Mouse (Mus musculus) right cerebral cortex, postnatal 10 days (tissue): Measurements from ENCODE around the gene Arhgef12.
A peak's percentile ranks its signal among the peaks of the same experiment; 100 is the strongest.

Experiments
- DNase-seq, 2 experiments: peaks; one replicate each; pipeline ENCODE4 v3.0.0; 2021; ENCODE audit warnings: low spot score in 2 of 2

Arhgef12 gene

DNA sequence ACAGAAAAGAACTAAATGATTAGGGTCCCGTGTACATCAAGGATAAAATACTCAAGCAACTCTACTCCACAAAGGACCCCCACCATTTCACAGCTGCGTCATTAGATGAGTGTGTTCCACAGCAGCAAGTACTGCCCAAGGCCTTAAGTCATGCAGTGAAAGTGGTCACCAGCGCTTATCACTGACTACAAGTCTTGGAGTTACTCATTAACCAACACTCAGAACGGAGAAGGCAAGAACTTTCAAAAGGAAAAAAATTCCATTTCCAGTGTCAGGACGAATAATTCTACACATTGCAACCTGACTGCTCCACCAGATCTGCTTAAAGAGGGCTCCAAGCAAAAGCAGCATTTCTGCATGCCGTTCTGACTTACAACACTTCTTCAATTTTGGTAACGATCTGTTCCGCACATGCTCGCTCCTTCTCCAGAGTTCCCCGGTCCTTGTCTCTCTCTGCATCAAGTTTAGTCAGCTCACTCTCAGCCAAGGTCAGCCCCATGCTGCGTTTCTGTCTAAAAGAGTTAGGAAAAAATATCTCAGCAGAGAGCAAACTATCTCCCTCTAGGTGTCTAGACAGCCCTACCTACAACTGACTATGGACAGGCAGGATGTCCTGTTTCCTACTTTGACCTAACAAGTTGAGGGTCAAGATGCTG, 106.3 kb downstream of the Arhgef12 start:
- DNase-seq, result no peak

DNA sequence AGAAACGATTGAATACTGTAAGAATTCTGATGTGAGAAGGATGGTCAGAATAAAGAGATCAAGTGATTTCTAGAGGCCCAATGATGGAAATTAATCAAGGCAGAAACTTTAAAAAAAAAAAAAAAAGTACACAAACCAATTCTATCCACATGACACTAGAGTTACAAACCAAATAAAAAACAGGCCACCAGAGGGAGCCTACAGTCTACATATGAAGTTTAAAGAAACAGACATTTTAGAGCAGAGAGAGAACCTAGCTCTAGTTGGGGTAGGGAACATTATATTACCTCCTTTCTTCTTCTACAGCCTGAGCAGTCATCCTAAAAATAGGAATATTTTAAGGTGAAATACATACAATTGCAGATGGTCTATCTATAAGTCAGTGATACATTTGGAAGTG, 107.0 kb downstream of the Arhgef12 start:
- peak; percentile 43 to 56 for DNase-seq

DNA sequence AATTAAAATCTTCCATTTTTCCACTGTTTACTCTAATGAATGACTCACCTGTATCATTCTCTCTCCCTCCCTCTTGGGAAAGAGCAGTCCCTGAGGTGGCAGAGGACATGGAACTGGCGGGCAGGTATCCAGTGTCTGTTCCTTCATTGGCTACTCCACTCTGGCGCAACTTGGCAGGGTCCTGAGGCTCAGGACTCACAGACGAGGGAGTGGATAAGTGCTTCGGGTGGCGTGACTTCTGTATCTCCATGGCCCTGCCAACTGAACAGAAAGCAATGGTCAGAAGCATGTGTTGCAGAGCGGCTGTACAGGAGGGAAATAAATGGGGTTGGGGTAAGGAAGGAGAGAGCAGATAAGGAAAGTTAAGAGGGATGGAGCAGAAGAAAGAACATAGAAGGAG, 109.5 kb downstream of the Arhgef12 start:
- no peak for DNase-seq

DNA sequence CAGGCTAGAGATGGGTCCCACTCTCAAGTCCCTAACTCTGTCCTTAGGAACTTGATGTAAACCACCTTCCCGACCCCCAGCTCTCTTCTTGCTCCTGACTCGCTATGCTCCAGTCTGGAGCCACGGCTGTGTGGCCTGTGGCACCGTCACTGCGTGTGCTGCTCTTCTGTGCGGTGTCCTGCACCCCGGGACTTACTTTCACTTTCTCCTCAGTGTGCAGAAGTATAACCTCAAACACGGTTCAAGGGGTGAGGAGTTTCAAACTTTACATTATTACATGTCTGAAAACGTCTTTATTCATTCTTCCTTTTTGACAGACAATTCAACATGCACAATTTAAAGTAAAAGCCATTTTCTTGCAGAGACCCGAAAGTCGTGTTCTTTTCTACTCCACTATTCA, 111.7 kb downstream of the Arhgef12 start:
- DNase-seq, result no peak

DNA sequence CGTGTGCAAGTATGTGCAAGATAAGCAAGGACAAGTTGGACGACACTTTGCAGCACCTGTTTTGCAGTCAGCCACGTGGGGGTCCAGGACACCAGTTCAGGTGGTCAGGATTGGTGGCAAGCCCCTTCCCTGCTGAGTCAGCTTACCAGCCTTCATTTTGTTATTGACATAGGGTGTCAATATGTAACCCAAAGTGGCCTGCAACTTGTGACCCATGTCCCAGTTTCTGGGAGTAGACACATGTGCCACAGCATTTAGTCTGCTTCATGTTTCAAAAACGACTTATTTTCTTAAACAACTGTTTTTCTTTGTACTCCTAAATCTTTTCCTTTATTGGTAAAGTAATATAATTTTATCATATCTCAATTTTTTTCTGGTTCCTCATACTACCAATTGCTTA, 112.3 kb downstream of the Arhgef12 start:
- no peak for DNase-seq

DNA sequence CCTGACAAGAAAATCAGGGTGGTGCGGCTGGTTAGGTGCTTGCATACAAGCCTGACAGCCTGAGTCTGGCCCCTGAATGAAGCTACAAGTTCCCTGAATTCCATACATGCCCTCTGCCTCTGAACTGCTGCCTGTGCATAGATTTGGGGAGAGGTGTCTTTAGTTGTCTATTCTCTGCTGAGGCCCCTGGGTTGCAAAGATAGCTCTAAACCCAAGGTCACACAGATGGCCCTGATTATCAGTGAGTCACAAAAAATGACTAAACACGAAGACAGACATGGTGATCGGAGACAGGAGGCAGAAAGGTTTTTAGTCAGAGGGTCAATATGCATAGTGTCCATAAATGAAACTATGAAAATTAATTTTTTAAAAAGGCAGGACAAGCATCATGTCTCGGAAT, 113.4 kb downstream of the Arhgef12 start:
- no peak for DNase-seq

DNA sequence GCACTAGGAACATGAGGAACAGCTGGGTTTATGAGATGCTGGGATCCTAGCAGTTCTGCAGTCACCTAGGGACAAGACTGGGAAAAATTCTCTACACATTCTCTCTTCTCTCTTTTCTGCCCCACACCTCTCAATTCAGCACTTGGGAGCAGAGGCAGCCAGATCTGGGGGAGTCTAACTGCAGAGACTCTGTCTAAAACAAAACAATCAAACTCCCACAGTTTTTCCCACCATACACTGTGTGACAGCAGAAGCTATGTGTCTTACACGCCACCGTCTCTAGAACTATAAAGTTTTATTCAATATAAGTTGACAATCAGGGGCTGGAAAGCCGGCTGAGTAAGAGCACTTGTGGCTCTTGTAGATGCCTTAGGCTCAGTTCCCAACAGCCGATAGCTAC, 119.1 kb downstream of the Arhgef12 start:
- DNase-seq, result no peak

DNA sequence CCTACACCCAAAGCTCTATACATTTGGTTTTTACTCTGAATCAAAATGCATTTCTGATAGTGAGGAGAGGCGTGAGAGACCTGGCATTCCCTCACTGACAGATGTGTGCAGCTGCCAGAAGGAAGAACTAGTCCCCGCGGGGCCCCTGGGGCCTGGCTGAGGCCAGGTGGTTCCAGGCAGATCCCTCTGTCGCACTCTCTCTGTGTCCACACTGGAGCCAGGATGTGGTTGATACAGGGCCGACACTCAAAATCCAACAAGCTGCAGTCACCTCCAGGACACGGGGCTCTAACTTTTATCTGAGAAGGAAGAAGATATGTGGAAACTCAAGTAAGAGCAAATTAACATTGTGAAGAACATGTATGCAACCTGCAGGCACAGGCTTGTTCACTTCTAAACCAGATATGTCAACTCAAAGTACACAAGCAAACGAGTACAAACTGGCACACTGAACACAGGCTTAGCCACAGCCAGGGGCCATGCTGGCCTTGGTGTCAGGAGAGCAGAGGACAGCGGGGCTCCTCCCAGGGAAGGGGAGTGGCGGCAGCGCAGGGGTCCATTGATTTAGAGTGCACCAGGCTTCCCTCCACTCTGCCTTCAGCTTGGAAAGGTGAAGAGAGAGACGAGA, 138.0 kb downstream of the Arhgef12 start:
- DNase-seq, result peak in 1 of 2 experiments; percentile 15

DNA sequence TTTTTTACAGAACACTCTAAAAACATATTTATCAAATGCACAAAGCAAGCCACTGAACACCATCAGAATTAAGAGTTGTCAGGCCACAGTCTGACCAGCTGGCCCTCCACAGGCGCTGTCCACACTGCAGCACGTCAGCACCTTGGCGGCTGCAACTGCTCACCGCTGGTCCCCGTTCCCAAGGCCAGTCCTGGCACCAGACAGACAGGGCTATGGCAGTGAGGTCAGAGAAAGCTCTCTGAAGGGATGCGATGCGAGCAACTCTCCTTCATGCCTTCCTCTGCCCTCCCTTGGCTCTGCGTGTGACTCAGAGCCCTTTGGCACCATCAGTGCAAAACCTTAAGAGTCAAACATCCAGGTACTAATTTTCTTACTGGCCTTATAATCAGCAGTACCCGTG, 139.3 kb downstream of the Arhgef12 start:
- DNase-seq, result peak in 1 of 2 experiments; percentile 17

DNA sequence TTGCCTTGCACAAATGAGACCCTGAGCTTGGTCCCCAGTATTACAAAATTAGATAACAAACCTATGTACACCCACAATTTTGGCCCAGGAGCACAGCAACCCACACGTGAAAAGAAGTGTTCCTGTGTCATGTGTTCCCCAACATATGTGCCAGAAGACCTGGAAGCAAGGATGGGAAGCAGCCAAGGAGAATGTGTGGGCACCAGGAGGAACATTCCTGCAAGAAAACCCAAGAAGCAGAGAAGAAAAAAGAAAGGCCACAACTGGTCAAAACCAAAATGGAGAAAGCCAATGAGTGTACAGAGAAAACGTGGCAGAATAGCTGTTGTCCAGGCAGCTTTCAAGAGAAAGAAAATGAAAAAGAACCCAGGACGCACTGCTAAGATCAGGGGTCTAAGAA, 142.2 kb downstream of the Arhgef12 start:
- DNase-seq, result peak in 1 of 2 experiments; percentile 19

DNA sequence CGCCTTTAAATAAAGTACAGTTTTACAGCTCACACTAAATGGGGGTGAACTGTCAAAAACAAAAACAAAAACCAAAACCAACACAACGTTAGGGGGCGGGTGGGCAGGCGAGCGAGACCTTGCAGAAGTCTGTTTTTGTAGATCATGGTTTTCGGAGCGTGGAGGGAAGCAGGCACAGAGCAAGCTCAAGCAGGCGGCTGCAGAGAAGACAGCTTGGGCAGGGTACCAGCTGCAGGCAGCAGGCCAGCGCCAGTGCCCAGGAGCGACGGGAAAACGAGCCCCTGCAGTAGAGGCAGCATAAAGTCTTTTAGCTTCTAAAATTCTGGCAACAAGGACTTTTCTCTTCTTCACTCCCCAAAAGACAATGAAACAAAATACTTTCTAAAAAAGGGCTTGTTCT, 142.7 kb downstream of the Arhgef12 start:
- DNase-seq, result peak; percentile 79 to 85

DNA sequence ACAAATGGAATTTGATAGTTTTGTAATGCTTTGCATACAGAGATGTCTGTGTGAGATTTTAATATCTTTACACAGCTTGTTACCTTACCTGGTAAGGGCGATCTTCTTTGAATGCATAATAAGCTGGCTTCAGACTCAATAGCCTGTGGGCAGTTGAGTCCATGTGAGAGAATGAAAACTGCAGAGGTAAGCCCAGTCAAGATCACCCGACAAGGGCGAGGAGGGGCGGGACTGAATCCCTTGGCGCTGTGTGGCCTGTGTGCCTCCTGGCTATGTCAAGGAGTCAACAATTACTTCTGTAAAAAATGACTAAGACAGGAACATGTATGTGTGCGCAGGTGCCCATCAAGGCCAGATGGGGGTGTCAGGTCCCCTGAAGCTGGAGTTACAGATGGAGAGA, 144.5 kb downstream of the Arhgef12 start:
- no peak for DNase-seq

DNA sequence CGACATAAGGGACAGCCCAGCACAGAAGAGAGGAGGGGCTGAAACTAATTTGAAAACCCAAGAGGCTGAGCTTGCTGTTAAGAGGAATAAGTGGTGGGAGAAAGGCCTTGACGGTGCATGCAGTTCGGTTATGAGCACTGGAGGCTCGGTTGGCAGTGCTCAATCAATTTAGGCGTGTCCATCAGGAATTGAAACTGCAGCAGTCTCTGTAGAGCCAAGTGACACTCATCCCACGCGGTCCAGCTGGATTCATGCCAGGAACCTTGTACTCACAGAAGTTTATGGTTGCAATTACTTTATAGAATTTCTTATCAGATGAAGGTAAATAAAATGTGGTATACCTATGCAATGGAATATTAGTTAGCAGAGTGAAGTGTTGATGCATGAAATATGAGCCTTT, 148.6 kb downstream of the Arhgef12 start:
- DNase-seq, result no peak

DNA sequence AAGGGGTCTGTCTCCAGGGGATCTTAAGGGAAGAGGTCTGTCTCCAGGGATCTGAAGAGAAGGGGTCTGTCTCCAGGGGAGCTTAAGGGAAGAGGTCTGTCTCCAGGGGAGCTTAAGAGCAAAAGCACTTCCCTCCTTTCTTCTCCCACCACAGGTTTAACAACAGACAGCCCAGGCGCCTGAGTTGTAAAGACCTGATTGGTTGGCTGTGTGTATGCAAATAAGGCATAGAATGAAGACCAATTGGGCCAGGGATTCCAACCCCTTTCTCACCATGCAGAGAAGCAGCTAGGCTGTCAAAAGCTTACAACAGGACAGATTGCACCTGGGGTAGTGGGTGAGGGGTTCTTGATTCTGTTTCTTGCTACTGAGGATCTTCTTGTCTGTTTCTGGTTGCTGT, 158.7 kb downstream of the Arhgef12 start:
- no peak for DNase-seq

DNA sequence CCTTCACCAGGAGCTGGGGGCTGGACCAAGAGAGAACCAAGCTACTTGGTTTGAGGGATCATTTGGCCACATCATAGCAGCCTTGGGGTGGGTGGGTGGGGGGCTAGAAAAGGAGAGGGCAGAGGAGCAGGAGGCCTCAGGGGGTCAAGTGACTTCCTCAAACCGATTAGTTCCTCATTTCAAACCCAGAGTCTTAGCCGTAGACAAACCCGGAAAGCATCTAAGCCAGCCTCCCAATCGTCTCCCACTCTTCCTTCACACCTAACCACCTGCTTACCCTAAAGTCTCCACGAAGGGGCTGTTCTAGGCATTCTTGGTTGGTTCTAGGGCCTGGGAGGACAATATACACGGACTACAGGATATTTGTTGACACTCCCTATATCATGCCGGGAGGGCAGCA, 161.9 kb downstream of the Arhgef12 start:
- DNase-seq, result no peak

DNA sequence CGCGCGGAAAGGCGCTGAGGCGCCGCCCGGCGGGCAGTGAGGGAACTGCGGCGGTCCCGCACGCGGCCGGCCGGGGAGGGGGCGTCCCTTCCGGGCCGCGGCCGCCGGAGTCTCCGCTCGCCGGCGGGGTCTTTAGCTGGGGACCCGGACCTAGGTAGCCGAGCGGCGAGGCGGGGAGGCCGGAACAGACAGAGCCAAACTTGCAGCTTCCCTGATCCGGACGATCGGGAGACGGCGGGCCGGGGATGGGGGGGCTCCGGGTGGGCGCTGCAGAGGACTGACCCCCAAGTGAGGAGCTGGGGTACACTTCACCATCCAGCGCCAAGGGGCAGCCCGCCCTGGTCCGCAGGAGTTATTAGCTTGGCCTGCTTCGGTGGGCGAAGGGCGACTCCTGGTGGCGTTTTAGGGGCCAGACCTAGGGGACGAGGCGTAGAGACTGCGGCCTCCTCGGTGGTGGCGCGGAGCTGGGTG, 162.5 kb downstream of the Arhgef12 start:
- DNase-seq, result peak; percentile 90 to 93

DNA sequence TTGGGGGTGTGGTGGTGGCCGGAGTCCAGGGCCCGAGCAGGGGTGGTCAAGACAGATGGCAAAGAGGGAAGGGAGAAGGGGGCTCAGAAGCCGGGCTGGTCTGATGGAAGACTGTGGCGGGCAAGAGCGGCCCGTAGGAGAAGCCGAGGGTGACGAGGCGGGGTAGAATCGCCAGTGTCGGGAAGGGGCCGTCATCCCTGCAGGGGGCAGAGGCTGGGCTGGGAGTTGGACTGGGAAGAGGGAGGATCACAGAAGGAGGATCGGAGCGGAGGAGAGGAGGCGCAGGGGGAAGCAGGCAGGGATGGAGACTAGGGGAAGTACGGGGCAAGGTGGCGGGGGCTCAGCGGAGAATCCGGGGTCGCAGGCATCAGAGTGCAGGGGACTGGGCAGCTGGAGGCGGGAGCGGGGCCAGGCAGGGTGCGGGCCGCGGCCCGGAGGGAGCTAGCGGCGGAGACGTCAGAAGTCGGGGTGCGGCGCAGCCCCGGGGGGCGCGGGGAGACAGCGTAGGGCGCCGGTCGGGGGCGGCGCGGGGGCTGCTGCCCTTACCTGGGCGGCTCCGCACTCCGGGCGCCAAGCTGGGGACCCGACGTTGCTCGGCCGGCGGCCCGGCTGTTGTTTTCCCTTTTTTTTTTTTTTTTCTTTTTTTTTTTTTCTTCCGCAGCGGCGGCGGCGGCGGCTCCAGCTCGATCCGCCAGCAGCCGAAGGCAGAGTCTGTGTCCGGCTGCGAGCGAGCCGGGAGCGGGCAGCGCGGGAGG, 163.1 kb downstream of the Arhgef12 start, which contains the start of gene Grik4:
Gene Grik4, minus strand, starts transcription at position 713 of the 755 bp plus-strand sequence.
- DNase-seq, result peak; percentile 43 to 56

DNA sequence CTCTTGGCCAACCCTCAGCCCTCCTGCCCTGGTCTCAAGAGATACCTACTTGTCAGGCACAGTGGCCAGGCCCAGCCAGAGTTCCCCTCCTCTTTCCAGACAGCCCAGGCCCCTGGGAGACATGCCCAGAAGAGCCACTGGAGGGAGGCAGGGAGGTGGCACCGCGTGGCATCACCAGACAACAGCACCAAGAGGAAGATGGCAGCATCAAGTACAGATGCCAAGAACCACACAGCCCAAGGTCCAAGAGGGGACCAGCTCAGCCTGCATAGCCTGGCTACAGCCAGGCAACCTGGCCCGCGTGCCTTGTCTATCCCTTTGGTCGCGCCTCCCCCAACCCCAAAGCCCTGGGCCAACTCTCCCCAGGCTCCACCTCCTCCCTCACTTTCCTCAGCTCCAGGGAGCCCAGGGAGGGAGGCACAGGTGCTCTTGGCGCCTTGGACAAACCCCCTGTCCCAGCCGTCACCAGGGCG, 163.9 kb downstream of the Arhgef12 start:
- peak; percentile 67 to 73 for DNase-seq

DNA sequence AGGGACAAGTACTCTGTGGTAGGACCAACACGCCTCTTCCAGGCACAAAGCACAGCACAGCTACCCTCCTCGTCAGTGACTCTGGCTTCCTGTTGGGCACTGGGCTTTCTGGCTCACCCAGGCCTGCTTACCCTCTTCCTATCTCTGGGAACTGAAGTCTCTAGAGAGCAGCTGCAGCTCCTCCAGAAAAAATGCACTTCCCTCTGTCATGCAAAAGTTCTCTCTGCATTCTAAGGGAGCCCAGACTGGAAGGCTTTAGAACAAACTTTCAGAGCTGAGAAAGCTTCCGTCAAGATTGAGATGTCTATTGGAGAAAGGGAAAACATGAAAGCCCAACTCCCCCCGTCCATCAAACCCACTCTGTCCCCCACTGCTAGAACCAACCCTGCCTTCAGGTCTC, 164.9 kb downstream of the Arhgef12 start:
- DNase-seq, result no peak

DNA sequence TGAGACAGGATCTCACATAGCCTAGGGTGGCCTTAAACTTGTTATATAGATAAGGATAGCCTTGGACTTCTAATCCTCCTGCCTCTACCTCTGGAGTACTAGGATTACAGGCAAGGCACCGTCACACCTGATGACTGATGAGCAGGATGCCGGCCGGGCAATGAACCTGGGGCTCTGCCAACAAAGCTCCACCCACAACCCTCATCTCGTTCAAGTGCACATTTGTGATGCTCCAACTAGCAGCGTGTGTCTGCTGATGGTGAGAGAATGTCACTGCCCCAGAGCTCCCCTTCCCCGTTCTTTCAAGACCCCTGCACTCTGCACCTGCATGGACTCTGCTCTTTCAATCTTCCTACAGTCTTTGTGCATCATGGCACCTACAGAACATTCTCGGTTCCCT, 174.9 kb downstream of the Arhgef12 start:
- DNase-seq, result no peak

DNA sequence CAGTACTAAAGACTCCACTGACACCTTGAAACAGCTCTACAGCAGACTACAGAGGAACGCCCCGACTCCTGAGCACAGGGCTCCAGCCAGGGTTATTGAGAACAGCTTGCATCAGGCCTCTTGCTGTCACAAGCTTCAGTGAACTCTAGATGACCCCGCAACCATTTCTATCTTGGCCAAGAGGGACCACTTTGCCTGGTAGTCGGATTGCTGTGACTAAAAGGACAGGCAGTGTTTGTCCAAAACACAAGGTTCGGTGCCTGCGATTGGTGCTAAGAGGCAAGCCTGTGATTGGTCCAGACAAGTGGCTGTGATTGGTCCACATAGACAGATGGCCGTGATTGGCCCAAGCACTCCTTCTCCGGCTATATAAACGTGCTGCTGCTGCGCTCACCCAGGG, 179.5 kb downstream of the Arhgef12 start:
- DNase-seq, result no peak

DNA sequence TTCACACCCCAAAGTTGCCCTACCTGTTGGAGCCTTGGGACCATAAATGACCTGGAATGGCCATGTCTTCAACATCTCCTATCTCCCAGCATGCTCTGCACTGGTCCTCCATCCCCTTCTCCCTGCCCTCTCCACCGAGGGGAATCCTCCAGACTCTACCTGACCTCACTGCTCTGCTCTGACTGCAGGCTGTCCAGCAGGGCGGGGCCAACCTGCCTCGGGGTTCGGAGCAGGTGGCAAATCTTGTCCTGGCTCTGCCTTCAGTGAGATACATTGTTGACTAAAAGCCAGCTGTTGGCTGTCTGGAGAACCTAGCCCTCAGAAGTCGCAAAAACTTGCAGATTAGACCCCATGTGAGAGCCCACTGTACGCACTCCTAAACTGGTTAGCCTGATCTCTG, 180.5 kb downstream of the Arhgef12 start:
- DNase-seq, result no peak

DNA sequence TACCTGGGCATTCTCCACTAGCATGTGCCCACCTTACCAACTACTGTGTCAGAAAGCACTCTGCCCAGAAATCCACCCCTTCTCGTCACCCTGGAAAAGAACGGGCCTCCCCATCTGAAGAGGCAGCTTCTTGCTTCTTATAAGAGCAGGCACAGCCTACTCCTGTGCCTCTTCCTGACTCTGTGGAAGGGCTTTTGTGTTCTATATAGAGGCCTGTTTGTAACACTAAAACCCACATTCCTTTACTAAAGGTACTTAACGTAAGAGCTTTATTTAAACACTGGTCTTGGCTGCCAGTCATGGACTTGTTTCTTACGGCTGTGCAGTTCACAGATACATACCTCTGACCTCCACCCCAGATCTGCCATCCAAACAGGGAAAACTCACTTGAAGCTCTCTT, 185.2 kb downstream of the Arhgef12 start:
- no peak for DNase-seq
